Comparison of ENCODE assay signal across 26 mouse cellular contexts in genomic region chr10:108649174-108649573, GRCm38 (mm10). TPM values are rescaled to one million over a fixed set of nuclear protein-coding genes. Genes with fewer than 3 reads are reported as not detected.
DNase-seq lines count a peak whose midpoint lies in the region; ATAC-seq and TF ChIP-seq lines count a peak whose summit lies in the region.
"Had no signal": no experiment of that assay in that cellular context is flagged by ENCODE, and none has a peak within 500 bp of the region (broad histone marks: within the 10 kb centered on the region; RNA-seq: fewer than 3 reads in every experiment).

No protein-coding gene starts in this region.

- no peaks in the 10 kb centered on the region for H3K36me3 ChIP-seq in midbrain, embryonic 14.5 days (ENCODE audit: control insufficient read depth, insufficient read depth, low read length)
- no peaks in the 10 kb centered on the region for H3K36me3 ChIP-seq in midbrain, embryonic 11.5 days (ENCODE audit: control insufficient read depth, insufficient read depth, low read length)
- H3K36me3 ChIP-seq in hindbrain, postnatal 0 days (ENCODE audit: insufficient read depth, low read length): no peaks in the 10 kb centered on the region
- H3K36me3 ChIP-seq: G1E; heart, embryonic 10.5 days; liver, embryonic 12.5 days; midbrain, embryonic 12.5 days had no signal

- no peak overlapping the region for H3K4me3 ChIP-seq in midbrain, embryonic 14.5 days (replicated peaks; ENCODE audit: low read depth, low read length)
- no peak overlapping the region for H3K4me3 ChIP-seq in midbrain, embryonic 11.5 days (ENCODE audit: low read depth, low read length)
- H3K4me3 ChIP-seq in hindbrain, postnatal 0 days (ENCODE audit: low read length): no peak overlapping the region
- H3K4me3 ChIP-seq: erythroblast, embryonic 14.5 days; heart, embryonic 10.5 days; liver, embryonic 12.5 days; midbrain, embryonic 12.5 days had no signal

- no peak overlapping the region for H3K9ac ChIP-seq in midbrain, embryonic 14.5 days (replicated peaks; ENCODE audit: low read length)
- H3K9ac ChIP-seq in midbrain, embryonic 11.5 days (ENCODE audit: low read length): no peak overlapping the region
- no peak overlapping the region for H3K9ac ChIP-seq in hindbrain, postnatal 0 days (replicated peaks; ENCODE audit: low read length)
- H3K9ac ChIP-seq: liver, embryonic 12.5 days; lung, embryonic 14.5 days; midbrain, embryonic 12.5 days had no signal

- TF ChIP-seq CTCF in hindbrain, postnatal 0 days (IDR thresholded peaks at IDR 0.05; ENCODE audit: low read depth): no peak

- no peak for DNase-seq in cerebellum, postnatal 4 days (ENCODE audit: low spot score in 2 of 2)
- DNase-seq in midbrain, embryonic 14.5 days: no peak
- no peak for DNase-seq in midbrain, embryonic 11.5 days (ENCODE audit: low spot score, missing footprints)
- peak; percentile 81 for DNase-seq in cerebellum, adult 9-10 months
- no peak for DNase-seq in hindbrain, postnatal 0 days (ENCODE audit: low spot score)
- DNase-seq in heart, postnatal 4 days: no peak
- no peak for DNase-seq in urinary bladder, adult 2 months (ENCODE audit: low spot score)
- DNase-seq: adrenal gland, postnatal 36 days; gastrocnemius, postnatal 25 days; lung, embryonic 14.5 days; lung, postnatal 4 days; thymus, adult 18-20 months had no signal

- 71% methylated on average over 7 of the region's 7 CpGs for WGBS in midbrain, embryonic 14.5 days
- 74% methylated on average over 7 of the region's 7 CpGs for WGBS in midbrain, embryonic 11.5 days
- 70% methylated on average over 7 of the region's 7 CpGs for WGBS in hindbrain, postnatal 0 days

- no peaks in the 10 kb centered on the region for H3K27me3 ChIP-seq in midbrain, embryonic 14.5 days (ENCODE audit: control insufficient read depth, insufficient read depth, low read length)
- H3K27me3 ChIP-seq in midbrain, embryonic 11.5 days (ENCODE audit: control insufficient read depth, insufficient read depth, low read length): no peaks in the 10 kb centered on the region
- H3K27me3 ChIP-seq in hindbrain, postnatal 0 days (ENCODE audit: insufficient read depth, low read length): no peaks in the 10 kb centered on the region
- H3K27me3 ChIP-seq: liver, embryonic 12.5 days; midbrain, embryonic 12.5 days had no signal

- H3K4me2 ChIP-seq in midbrain, embryonic 14.5 days (ENCODE audit: low read length): no peak overlapping the region
- H3K4me2 ChIP-seq in midbrain, embryonic 11.5 days: no peak overlapping the region
- H3K4me2 ChIP-seq in hindbrain, postnatal 0 days (ENCODE audit: low read depth, low read length): no peak overlapping the region
- H3K4me2 ChIP-seq: liver, embryonic 12.5 days; lung, embryonic 14.5 days; midbrain, embryonic 12.5 days had no signal

- no peaks in the 10 kb centered on the region for H3K4me1 ChIP-seq in midbrain, embryonic 14.5 days (ENCODE audit: control insufficient read depth, insufficient read depth, low read length)
- H3K4me1 ChIP-seq in midbrain, embryonic 11.5 days (ENCODE audit: control insufficient read depth, insufficient read depth, low read length): no peaks in the 10 kb centered on the region
- H3K4me1 ChIP-seq in hindbrain, postnatal 0 days (ENCODE audit: insufficient read depth, low read length): no peaks in the 10 kb centered on the region
- H3K4me1 ChIP-seq: liver, embryonic 12.5 days; midbrain, embryonic 12.5 days had no signal

- peak overlapping the region; percentile 52 for H3K27ac ChIP-seq in midbrain, embryonic 14.5 days (replicated peaks; ENCODE audit: low read depth, low read length)
- H3K27ac ChIP-seq in midbrain, embryonic 11.5 days (ENCODE audit: low read depth, low read length): no peak overlapping the region
- peak overlapping the region; percentile 51; the same call in 1 of the 2 replicates for H3K27ac ChIP-seq in hindbrain, postnatal 0 days
- H3K27ac ChIP-seq: heart, embryonic 10.5 days; liver, embryonic 12.5 days; midbrain, embryonic 12.5 days had no signal

- no peaks in the 10 kb centered on the region for H3K9me3 ChIP-seq in midbrain, embryonic 14.5 days (ENCODE audit: control insufficient read depth, low read length)
- no peaks in the 10 kb centered on the region for H3K9me3 ChIP-seq in midbrain, embryonic 11.5 days (ENCODE audit: control insufficient read depth, low read length)
- H3K9me3 ChIP-seq in hindbrain, postnatal 0 days (ENCODE audit: low read length): no peaks in the 10 kb centered on the region
- H3K9me3 ChIP-seq: G1E; heart, embryonic 10.5 days; liver, embryonic 12.5 days; midbrain, embryonic 12.5 days had no signal

- peak; percentile 92 for ATAC-seq in cerebellum, adult (ENCODE audit: insufficient number of reproducible peaks, low FRiP score, low TSS enrichment)
- ATAC-seq in midbrain, embryonic 14.5 days (ENCODE audit: low FRiP score, low TSS enrichment): no peak
- ATAC-seq in midbrain, embryonic 11.5 days (ENCODE audit: low FRiP score): no peak
- ATAC-seq in hindbrain, postnatal 0 days: no peak
- ATAC-seq: CD4-positive, CD25-positive, alpha-beta regulatory T cell, adult 4 months; forebrain, embryonic 14.5 days; intestine, embryonic 16.5 days; liver, embryonic 12.5 days had no signal

RNA-seq across cellular contexts. Expression of gene Gm5136, which starts 50.8 kb away (rescaled TPM):
- polyA plus RNA-seq in midbrain, embryonic 14.5 days (2014; fragmentation: Nextera tagmentation; extraction: Ambion mirVana): 0.20 and 0.72 TPM in 2 replicates
- 0.12 and 0.19 TPM in 2 replicates for polyA plus RNA-seq in midbrain, embryonic 11.5 days (2014; fragmentation: Nextera tagmentation; extraction: Ambion mirVana)
- total RNA-seq in hindbrain, postnatal 0 days (2014; rRNA removed): not detected in 2 replicates
- 0.10 and 0.16 TPM in 2 replicates for polyA plus RNA-seq in hindbrain, postnatal 0 days (2015; fragmentation: Nextera tagmentation; extraction: Ambion mirVana)
- not detected for total RNA-seq in heart, postnatal 4 days (2021)
- polyA plus RNA-seq in urinary bladder, adult 2 months (2012; rRNA removed): not detected in 2 replicates
- total RNA-seq: adrenal gland, postnatal 36 days; gastrocnemius, postnatal 25 days; heart, postnatal 25 days had no signal
- polyA plus RNA-seq: CD4-positive, CD25-positive, alpha-beta regulatory T cell, adult 4 months; embryonic facial prominence, embryonic 11.5 days; erythroblast, embryonic 14.5 days; forebrain, embryonic 14.5 days; G1E; heart, embryonic 10.5 days; intestine, embryonic 16.5 days; kidney, embryonic 16.5 days; limb, embryonic 11.5 days; liver, embryonic 12.5 days; lung, embryonic 14.5 days; midbrain, embryonic 12.5 days; neural tube, embryonic 11.5 days had no signal
